Mouse (Mus musculus) frontal cortex, adult (tissue): ENCODE measurements around the gene Krtap4-9.
"Not testable (repeated sequence)": the region's sequence is repeated elsewhere in the genome, so short reads cannot be mapped to it uniquely, and the experiment has no call there.

Source experiments
- ATAC-seq: cut with Nextera tagmentation; 2 replicates; pipeline ENCODE4 v1.9.2; 2017; ENCODE audit warnings: mild to moderate bottlenecking, moderate library complexity, mixed read lengths; ENCODE audit not compliant: low TSS enrichment

The Krtap4-9 gene

GRCm38 (mm10) chr11:99784900-99785299 lies at the start of gene Krtap4-9:
TSS of gene Krtap4-9 (plus strand) at chr11:99785200.
- ATAC-seq = not testable (repeated sequence)

- ATAC-seq = no peak
Measured at GRCm38 (mm10) chr11:99743985-99744384, 41.0 kb upstream of the Krtap4-9 start.

GRCm38 (mm10) chr11:99758877-99759276 lies 26.1 kb upstream of the Krtap4-9 start:
- ATAC-seq = no peak

DNA sequence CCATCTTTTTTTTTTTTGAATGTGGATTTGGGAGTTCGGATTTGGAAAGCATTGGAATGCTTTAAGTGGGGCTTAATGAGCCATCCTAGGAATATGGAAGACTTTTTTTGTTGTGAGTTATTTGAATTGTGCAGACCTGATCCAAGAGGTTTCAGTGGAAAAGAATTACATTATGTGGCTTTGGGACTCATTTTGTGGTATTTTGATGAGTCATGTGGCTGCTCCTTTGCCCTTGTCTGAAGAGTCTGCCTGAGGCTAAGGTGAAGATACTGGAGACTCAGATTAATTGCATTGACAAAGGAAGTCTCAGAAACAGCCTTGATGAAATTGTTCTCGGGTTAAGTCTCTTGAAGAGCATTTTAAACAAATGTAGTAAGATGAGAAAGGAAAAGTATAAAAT lies 16.6 kb upstream of the Krtap4-9 start:
- no peak for ATAC-seq

- ATAC-seq = not testable (repeated sequence)
Measured at GRCm38 (mm10) chr11:99772813-99773212, 12.2 kb upstream of the Krtap4-9 start, which contains the start of gene Gm11595. TSS of gene Gm11595 (minus strand) at chr11:99772913.

- no peak for ATAC-seq
Measured at GRCm38 (mm10) chr11:99778401-99778800, 6.6 kb upstream of the Krtap4-9 start.

- ATAC-seq = no peak
Measured at GRCm38 (mm10) chr11:99780604-99781003, 4.4 kb upstream of the Krtap4-9 start, which contains the start of gene Krtap4-8. TSS of gene Krtap4-8 (minus strand) at chr11:99780704.

- ATAC-seq = no peak
Measured at GRCm38 (mm10) chr11:99793367-99793766, 8.4 kb downstream of the Krtap4-9 start, which contains the start of gene Gm11596. TSS of gene Gm11596 (minus strand) at chr11:99793467.

GRCm38 (mm10) chr11:99798832-99799231 lies 13.8 kb downstream of the Krtap4-9 start, which contains the start of gene Gm11569:
TSS of gene Gm11569 (minus strand) at chr11:99798932.
- not testable (repeated sequence) for ATAC-seq

- ATAC-seq = not testable (repeated sequence)
Measured at GRCm38 (mm10) chr11:99804346-99804745, 19.3 kb downstream of the Krtap4-9 start, which contains the start of gene Gm11554. TSS of gene Gm11554 (minus strand) at chr11:99804446.

DNA sequence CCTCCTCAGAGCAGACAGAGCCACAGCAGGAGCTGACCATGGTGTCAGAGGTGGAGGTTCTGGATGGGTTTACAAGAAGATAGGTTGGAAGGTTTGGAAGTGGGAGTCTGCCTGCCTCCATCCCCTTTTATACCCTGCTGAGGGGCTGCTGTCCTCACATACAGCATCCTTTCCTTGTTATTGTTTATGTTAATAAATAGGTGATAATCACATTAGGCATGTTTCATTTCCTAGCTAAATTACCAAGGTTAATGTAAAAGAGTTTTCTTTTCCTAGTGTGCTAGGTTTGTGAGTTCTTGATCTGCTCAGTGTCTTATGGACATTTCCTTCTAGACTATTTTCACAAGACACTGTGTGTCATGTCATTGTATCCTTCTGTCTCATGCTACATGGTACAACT lies 24.8 kb downstream of the Krtap4-9 start, which contains the start of gene Krtap4-13:
TSS of gene Krtap4-13 (minus strand) at position 101 of the 400 bp plus-strand sequence.
- not testable (repeated sequence) for ATAC-seq

GRCm38 (mm10) chr11:99815566-99815965 lies 30.6 kb downstream of the Krtap4-9 start, which contains the start of gene Gm11564:
TSS of gene Gm11564 (minus strand) at chr11:99815666.
- ATAC-seq = not testable (repeated sequence)
